Mouse (Mus musculus): ENCODE results near the gene Pmp22.

GRCm38 (mm10) chr11:63151857-63152256, 23.1 kb downstream of the Pmp22 start:
- TF ChIP-seq CTCF (IDR thresholded peaks at IDR 0.05; ENCODE audit: extremely low read depth, insufficient read depth, insufficient read length, insufficient replicate concordance) (no peak), POLR2A (IDR thresholded peaks at IDR 0.05; ENCODE audit: low read depth, low read length) (no peak)
